Mouse (Mus musculus) liver, embryonic 11.5 days (tissue): Measurements from ENCODE around the gene Olfr1371. TPM values are rescaled to one million over a fixed set of nuclear protein-coding genes. Genes with fewer than 3 reads are reported as not detected.
"Not testable (repeated sequence)": the region's sequence is repeated elsewhere in the genome, so short reads cannot be mapped to it uniquely, and the experiment has no call there.

ENCODE experiments used
- ATAC-seq: fragments of 200-750 bp; cut with Nextera tagmentation; replicated peaks from 2 replicates; pipeline ENCODE4 v1.8.0; 2017; ENCODE audit warnings: moderate number of reproducible peaks, mild to moderate bottlenecking, moderate TSS enrichment, moderate library complexity; ENCODE audit not compliant: low FRiP score
- DNase-seq: peaks from one replicate; pipeline ENCODE4 v3.0.0-alpha.2; 2017; ENCODE audit warnings: low spot score
- H3K27ac ChIP-seq: fragments of 300-500 bp; sonication (generic); 2 replicates; pipeline ENCODE4 v1.5.1; 2014; ENCODE audit warnings: mild to moderate bottlenecking, low read depth, low read length, control low read depth
- H3K27me3 ChIP-seq: fragments of 300-500 bp; sonication (generic); replicated peaks from 2 replicates; pipeline ENCODE4 v1.6.1; 2014; ENCODE audit warnings: low read length, mixed read lengths; ENCODE audit not compliant: control insufficient read depth, insufficient read depth
- H3K36me3 ChIP-seq: fragments of 300-500 bp; sonication (generic); 2 replicates; pipeline ENCODE4 v1.6.1; 2014; ENCODE audit warnings: mild to moderate bottlenecking, low read length, moderate library complexity, mixed read lengths; ENCODE audit not compliant: control insufficient read depth, insufficient read depth
- H3K4me1 ChIP-seq: fragments of 300-500 bp; sonication (generic); replicated peaks from 2 replicates; pipeline ENCODE4 v1.6.1; 2014; ENCODE audit warnings: low read length, mixed read lengths; ENCODE audit not compliant: control insufficient read depth, insufficient read depth
- H3K4me2 ChIP-seq: fragments of 300-500 bp; sonication (generic); 2 replicates; pipeline ENCODE4 v1.6.1; 2014; ENCODE audit warnings: mild to moderate bottlenecking, control low read depth, moderate library complexity
- H3K4me3 ChIP-seq: fragments of 300-500 bp; sonication (generic); 2 replicates; pipeline ENCODE4 v1.5.1; 2014; ENCODE audit warnings: low read depth, low read length, control low read depth
- H3K9ac ChIP-seq: fragments of 300-500 bp; sonication (generic); 2 replicates; pipeline ENCODE4 v1.6.1; 2014; ENCODE audit warnings: low read depth, low read length, control low read depth
- H3K9me3 ChIP-seq: fragments of 300-500 bp; sonication (generic); 2 replicates; pipeline ENCODE4 v1.6.1; 2016; ENCODE audit warnings: low read length, inconsistent platforms, mixed read lengths; ENCODE audit not compliant: control insufficient read depth
- WGBS: fragments of 180-500 bp; shearing (Covaris S2); extraction: QIAGEN DNeasy Blood & Tissue Kit; methylation state at CpG from one replicate; pipeline ENCODE4 v1.1.7; 2014; 5-methylcytosine and 5-hydroxymethylcytosine counted together
- polyA plus RNA-seq: library from polyadenylated mRNA; unstranded; fragments of >200 nt; fragmentation: Nextera tagmentation; extraction: Ambion mirVana; gene quantifications from 2 replicates; pipeline ENCODE4 v1.2.1, GENCODE M21; 2014

The Olfr1371 gene
- polyA plus RNA-seq, 1 experiment from 2014 or later, result not detected

DNA sequence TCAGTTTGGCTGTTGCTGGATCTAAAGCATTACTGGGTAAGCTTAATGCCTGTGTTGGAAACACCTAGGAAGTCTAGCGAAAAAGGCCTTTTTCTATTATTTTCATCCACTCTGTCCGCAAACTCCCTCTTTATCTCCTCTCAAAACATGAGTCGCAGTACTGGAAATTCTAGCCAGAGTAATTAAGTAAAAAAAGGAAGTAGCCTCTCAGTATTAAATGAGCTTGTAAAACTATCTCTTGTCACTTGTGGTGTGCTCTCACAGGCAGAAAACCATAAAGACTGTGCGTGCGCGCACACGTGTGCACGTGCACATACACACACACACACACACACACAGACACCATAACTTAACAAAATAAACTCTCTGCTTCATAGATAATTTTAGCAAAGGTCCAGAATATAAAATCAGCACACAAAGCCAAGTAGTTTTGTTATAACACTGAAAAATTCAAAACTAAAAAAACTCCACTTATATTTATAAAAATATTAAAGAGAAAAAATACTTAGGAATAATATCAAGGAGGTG lies 17.2 kb downstream of the Olfr1371 start:
- H3K4me2 ChIP-seq, DNase-seq, H3K9ac ChIP-seq, H3K4me1 ChIP-seq, H3K9me3 ChIP-seq, H3K4me3 ChIP-seq, ATAC-seq, H3K27me3 ChIP-seq, H3K27ac ChIP-seq, H3K36me3 ChIP-seq: not testable (repeated sequence)
- WGBS, result 84% methylated on average over 8 of the region's 8 CpGs

DNA sequence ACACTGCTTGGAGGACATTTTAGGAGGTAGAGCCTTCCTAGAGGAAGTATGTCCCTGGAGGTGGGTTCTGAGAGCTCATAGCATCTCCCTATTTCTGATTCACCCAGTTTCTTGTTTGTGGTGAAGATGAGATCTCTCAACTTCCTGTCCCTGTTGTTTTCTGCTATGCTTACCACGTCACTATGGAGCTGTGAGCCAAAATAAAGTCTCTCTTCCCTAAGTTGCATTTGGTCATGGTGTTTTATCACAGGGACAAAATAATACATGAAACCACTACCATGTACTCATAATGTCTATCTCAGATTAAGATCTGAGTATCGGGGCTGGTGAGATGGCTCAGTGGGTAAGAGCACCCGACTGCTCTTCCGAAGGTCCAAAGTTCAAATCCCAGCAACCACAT lies 33.1 kb downstream of the Olfr1371 start:
- H3K9ac ChIP-seq, H3K4me1 ChIP-seq, H3K27ac ChIP-seq, H3K36me3 ChIP-seq, ATAC-seq, H3K9me3 ChIP-seq, H3K27me3 ChIP-seq, H3K4me2 ChIP-seq, H3K4me3 ChIP-seq, DNase-seq: not testable (repeated sequence)
- WGBS, result 76% methylated on average over 4 of the region's 4 CpGs

DNA sequence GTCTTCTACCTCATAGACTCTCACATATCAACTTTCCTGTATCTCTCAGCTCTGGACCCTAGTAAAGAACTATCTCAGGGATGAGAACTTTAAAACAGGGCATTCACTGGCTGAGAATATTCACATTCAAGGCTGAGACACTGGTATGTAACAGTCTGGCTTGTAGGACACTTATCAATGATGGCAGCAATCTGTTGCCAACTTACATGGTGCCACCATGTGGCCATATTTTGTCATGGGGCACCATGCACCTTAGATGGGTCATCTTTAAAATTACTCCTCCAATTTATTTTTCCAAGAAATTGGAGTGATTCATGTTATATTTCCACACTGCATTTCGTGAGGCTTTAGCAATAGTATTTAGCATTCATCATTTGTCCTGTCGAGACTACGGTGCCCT lies 33.9 kb downstream of the Olfr1371 start:
- not testable (repeated sequence) for H3K9ac ChIP-seq, ATAC-seq, H3K36me3 ChIP-seq, DNase-seq, H3K4me3 ChIP-seq, H3K27me3 ChIP-seq, H3K4me1 ChIP-seq, H3K9me3 ChIP-seq, H3K27ac ChIP-seq, H3K4me2 ChIP-seq
- 83% methylated on average over 1 of the region's 3 CpGs for WGBS

DNA sequence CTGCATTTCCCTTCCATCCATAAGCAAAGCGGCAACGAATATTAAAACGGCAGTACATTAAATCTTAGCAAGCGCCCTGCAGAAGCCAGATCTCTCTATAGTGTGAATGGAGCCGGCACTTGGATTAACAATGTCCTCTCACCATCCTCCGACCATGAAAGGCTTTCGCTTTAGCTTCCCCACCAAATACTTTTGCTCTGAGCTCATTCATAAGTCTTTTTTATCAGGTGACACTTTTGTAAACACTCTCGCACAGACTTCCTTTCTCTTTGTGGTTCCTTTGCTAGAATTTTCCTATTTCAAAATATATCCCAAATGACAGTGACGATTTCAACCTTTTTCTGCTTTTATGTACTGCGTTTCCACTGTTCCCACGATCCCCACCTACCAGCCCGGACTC lies 45.3 kb downstream of the Olfr1371 start:
- Histone ChIP-seq H3K4me1 (no peaks in the 10 kb centered on the region), H3K9ac (no peak overlapping the region), H3K4me2 (peak overlapping the region; percentile 68), H3K36me3 (no peaks in the 10 kb centered on the region), H3K4me3 (peak overlapping the region; percentile 50), H3K27ac (no peak overlapping the region), H3K9me3 (no peaks in the 10 kb centered on the region), H3K27me3 (peaks cover 48% of the 10 kb centered on the region)
- no peak for DNase-seq
- ATAC-seq, result no peak
- 13% methylated on average over 12 of the region's 12 CpGs for WGBS

DNA sequence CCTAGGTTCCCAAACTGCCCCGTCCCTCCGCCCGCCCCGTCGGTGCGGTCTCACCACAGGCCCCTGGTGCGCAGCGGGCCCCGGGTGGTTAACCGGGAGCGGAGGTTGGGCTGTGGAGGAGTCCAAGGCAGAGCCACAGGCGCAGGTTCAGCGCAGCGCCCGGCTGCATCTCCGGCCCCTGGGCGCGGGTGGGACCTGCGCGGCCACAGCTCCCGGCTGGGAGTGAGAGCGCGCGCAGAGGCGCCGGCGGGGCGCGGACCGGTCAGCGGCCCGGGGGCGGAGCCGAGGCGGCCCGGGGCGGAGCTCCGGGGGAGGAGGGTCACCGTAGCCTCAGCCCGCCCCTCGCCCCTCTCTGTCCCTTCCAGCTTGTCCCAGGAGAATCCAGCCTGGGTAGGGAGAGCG lies 45.9 kb downstream of the Olfr1371 start:
- peak; percentile 51 for ATAC-seq

DNA sequence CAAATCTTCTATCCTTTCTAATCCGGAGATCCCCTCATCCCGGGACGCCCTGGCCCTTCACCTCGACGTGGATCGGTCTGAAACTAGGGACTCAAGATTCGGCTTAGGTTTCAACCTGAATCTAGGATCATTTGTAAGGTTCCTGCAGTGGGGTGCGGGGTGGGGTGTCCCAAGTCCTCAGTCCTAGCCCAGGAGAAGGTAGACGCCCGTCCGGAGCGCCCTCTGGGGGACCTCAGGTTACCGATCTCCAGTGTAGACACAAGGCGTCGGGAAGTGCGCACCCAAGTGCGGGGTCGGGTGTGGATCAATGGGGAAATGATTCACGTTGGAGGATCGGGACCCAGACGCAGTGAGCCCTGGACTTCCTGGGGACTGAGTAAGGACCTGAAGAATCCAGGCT lies 46.7 kb downstream of the Olfr1371 start:
- Histone ChIP-seq H3K27me3 (peaks cover 48% of the 10 kb centered on the region), H3K36me3 (no peaks in the 10 kb centered on the region), H3K4me2 (peak overlapping the region; percentile 68; the same call in 1 of the 2 replicates), H3K4me3 (no peak overlapping the region; the same call in 1 of the 2 replicates), H3K4me1 (no peaks in the 10 kb centered on the region), H3K9ac (no peak overlapping the region), H3K9me3 (no peaks in the 10 kb centered on the region), H3K27ac (no peak overlapping the region)
- 2% methylated on average over 21 of the region's 21 CpGs for WGBS
- DNase-seq (no peak), ATAC-seq (no peak)

More for the DNA sequence above, 45.9 kb downstream of the Olfr1371 start:
- not testable (repeated sequence) for H3K9ac ChIP-seq, H3K27ac ChIP-seq, H3K9me3 ChIP-seq, DNase-seq, H3K36me3 ChIP-seq, H3K4me1 ChIP-seq
- Histone ChIP-seq H3K27me3 (peaks cover 48% of the 10 kb centered on the region), H3K4me2 (peak overlapping the region; percentile 68), H3K4me3 (peak overlapping the region; percentile 50)
- 3% methylated on average over 37 of the region's 42 CpGs for WGBS

DNA sequence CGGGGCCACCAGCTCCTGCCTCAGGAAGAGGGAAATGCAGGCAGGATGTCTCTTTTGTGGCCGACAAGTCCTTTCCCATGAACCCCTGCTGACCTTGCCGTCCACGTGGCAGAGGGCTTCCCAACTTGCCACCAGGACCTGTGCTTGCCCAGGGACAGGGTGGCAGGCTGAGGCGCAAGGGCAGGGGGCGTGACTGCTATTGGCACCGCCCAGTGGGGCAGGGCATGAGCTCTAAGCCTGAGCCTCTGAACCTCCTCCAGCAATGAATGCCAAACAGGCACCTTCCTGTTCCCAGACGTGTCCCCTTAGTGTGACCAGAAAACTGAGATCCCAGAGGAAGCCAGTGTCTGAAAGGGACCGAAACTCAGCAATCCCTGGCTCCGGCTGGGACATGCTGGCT lies 49.9 kb downstream of the Olfr1371 start:
- no peaks in the 10 kb centered on the region for H3K4me1 ChIP-seq
- WGBS, result 25% methylated on average over 10 of the region's 10 CpGs
- ATAC-seq (no peak), DNase-seq (no peak)
- H3K9me3 ChIP-seq, result no peaks in the 10 kb centered on the region
- peaks cover 41% of the 10 kb centered on the region for H3K27me3 ChIP-seq
- no peak overlapping the region for H3K27ac ChIP-seq
- H3K9ac ChIP-seq, result no peak overlapping the region
- no peak overlapping the region for H3K4me2 ChIP-seq
- H3K4me3 ChIP-seq, result no peak overlapping the region
- H3K36me3 ChIP-seq, result no peaks in the 10 kb centered on the region

Other genes starting within 250 kb of the Olfr1371 start
- 114 and 125 TPM in 2 replicates for gene Cdkn2aipnl, start 246.3 kb downstream of the Olfr1371 start, polyA plus RNA-seq
- 84.9 and 88.5 TPM in 2 replicates for gene Ube2b, start 213.2 kb downstream of the Olfr1371 start, polyA plus RNA-seq
- 3.4 and 3.8 TPM in 2 replicates for gene Cdkl3, start 209.8 kb downstream of the Olfr1371 start, polyA plus RNA-seq
- 69.4 and 76.3 TPM in 2 replicates for gene Ppp2ca, start 115.3 kb downstream of the Olfr1371 start, polyA plus RNA-seq
- not detected in 2 replicates for gene Olfr1373, start 68.5 kb downstream of the Olfr1371 start, polyA plus RNA-seq
- gene Skp1a, start 18.0 kb upstream of the Olfr1371 start, polyA plus RNA-seq, result 503 and 546 TPM in 2 replicates
- gene Tcf7, start 69.0 kb upstream of the Olfr1371 start, polyA plus RNA-seq, result 6.6 and 6.8 TPM in 2 replicates
- 228 and 243 TPM in 2 replicates for gene Vdac1, start 146.9 kb upstream of the Olfr1371 start, polyA plus RNA-seq
- gene 9530068E07Rik, start 182.4 kb upstream of the Olfr1371 start, polyA plus RNA-seq, result 124 and 141 TPM in 2 replicates